Mouse (Mus musculus) MEL (cell line): ENCODE data around the gene Palm3. TPM values are rescaled to one million over a fixed set of nuclear protein-coding genes. Genes with fewer than 3 reads are reported as not detected.

Source experiments
- DNase-seq: peaks from one replicate; pipeline ENCODE4 v3.0.0; 2011; ENCODE audit warnings: low read depth, low spot score
- H3K27ac ChIP-seq: 2 replicates; pipeline ENCODE4 v1.5.1; 2012; ENCODE audit warnings: low read depth, mild to moderate bottlenecking, control low read depth, low read length, moderate library complexity; ENCODE audit not compliant: control insufficient read depth
- H3K27me3 ChIP-seq, 2 experiments: fragments of 150-350 bp in 1 of 2; sonication (generic) in 1 of 2; 2 replicates each; pipeline ENCODE4 v1.6.1; 2012; ENCODE audit warnings: low read length in 2 of 2, mild to moderate bottlenecking in 2 of 2, improper control_type of control experiment in 1 of 2, moderate library complexity in 1 of 2; ENCODE audit not compliant: insufficient read depth in 2 of 2, control insufficient read depth in 1 of 2
- H3K36me3 ChIP-seq, 2 experiments: 2 replicates each; pipeline ENCODE4 v1.6.1; 2012 to 2014; ENCODE audit warnings: low read length in 2 of 2, improper control_type of control experiment in 1 of 2, inconsistent platforms in 1 of 2, mild to moderate bottlenecking in 1 of 2; ENCODE audit not compliant: insufficient read depth in 2 of 2, control insufficient read depth in 1 of 2
- H3K4me1 ChIP-seq, 2 experiments: fragments of 150-350 bp in 1 of 2; sonication (generic) in 1 of 2; 2 replicates each; pipeline ENCODE4 v1.6.1; 2012; ENCODE audit warnings: low read length in 2 of 2, improper control_type of control experiment in 1 of 2, mild to moderate bottlenecking in 1 of 2; ENCODE audit not compliant: insufficient read depth in 2 of 2, control insufficient read depth in 1 of 2
- H3K4me3 ChIP-seq, 2 experiments: fragments of 150-350 bp in 1 of 2; sonication (generic) in 1 of 2; 2 replicates each; pipeline ENCODE4 v1.5.1; 2012; ENCODE audit warnings: low read depth in 2 of 2, low read length in 2 of 2, mild to moderate bottlenecking in 2 of 2, moderate library complexity in 2 of 2, control low read depth in 1 of 2, improper control_type of control experiment in 1 of 2; ENCODE audit not compliant: control insufficient read depth in 1 of 2, insufficient read depth in 1 of 2
- H3K79me2 ChIP-seq: 2 replicates; pipeline ENCODE4 v1.6.1; 2012; ENCODE audit warnings: mild to moderate bottlenecking, low read length, moderate library complexity; ENCODE audit not compliant: control insufficient read depth, poor library complexity, insufficient read depth
- H3K9ac ChIP-seq: 2 replicates; pipeline ENCODE4 v1.6.1; 2012; ENCODE audit warnings: low read depth, mild to moderate bottlenecking, control low read depth, low read length, moderate library complexity; ENCODE audit not compliant: control insufficient read depth, poor library complexity, severe bottlenecking
- H3K9me3 ChIP-seq: fragments of 150-350 bp; sonication (generic); replicated peaks from 2 replicates; pipeline ENCODE4 v1.6.1; 2012; ENCODE audit warnings: mild to moderate bottlenecking, low read length, improper control_type of control experiment, moderate library complexity; ENCODE audit not compliant: insufficient read depth
- BHLHE40 ChIP-seq: IDR thresholded peaks from 2 replicates; pipeline ENCODE4 v1.6.1; 2012; ENCODE audit warnings: low read depth, mild to moderate bottlenecking, inconsistent platforms, low read length, improper control_type of control experiment, borderline replicate concordance
- CHD1 ChIP-seq: IDR thresholded peaks from 2 replicates; pipeline ENCODE4 v1.6.1; 2012; ENCODE audit warnings: low read depth, mild to moderate bottlenecking, inconsistent platforms, low read length, improper control_type of control experiment
- CHD2 ChIP-seq: IDR thresholded peaks from 2 replicates; pipeline ENCODE4 v1.6.1; 2011; ENCODE audit warnings: low read length, improper control_type of control experiment
- CTCF ChIP-seq, 3 experiments: IDR thresholded peaks in 2 of 3; conservative IDR thresholded peaks in 1 of 3; 2 replicates each; pipeline ENCODE4 v1.5.1; 2011 to 2012; ENCODE audit warnings: low read length in 3 of 3, low read depth in 2 of 3, mild to moderate bottlenecking in 2 of 3, improper control_type of control experiment in 1 of 3, inconsistent platforms in 1 of 3, mixed read lengths in 1 of 3, moderate library complexity in 1 of 3; ENCODE audit not compliant: control insufficient read depth in 1 of 3, insufficient read depth in 1 of 3, poor library complexity in 1 of 3, severe bottlenecking in 1 of 3
- E2F4 ChIP-seq: IDR thresholded peaks from 2 replicates; pipeline ENCODE4 v1.6.1; 2011; ENCODE audit warnings: low read depth, low read length, improper control_type of control experiment, borderline replicate concordance
- ELF1 ChIP-seq: IDR thresholded peaks from 2 replicates; pipeline ENCODE4 v1.6.1; 2014; ENCODE audit warnings: low read depth, mild to moderate bottlenecking, inconsistent platforms, low read length, improper control_type of control experiment, moderate library complexity
- EP300 ChIP-seq, 2 experiments: IDR thresholded peaks; 2 replicates each; pipeline ENCODE4 v1.6.1; 2011; ENCODE audit warnings: improper control_type of control experiment in 2 of 2, low read length in 2 of 2, low read depth in 1 of 2, mild to moderate bottlenecking in 1 of 2
- GABPA ChIP-seq: IDR thresholded peaks from 2 replicates; pipeline ENCODE4 v1.6.1; 2012; ENCODE audit warnings: low read depth, mild to moderate bottlenecking, inconsistent platforms, low read length, improper control_type of control experiment, moderate library complexity
- GATA1 ChIP-seq: IDR thresholded peaks from 2 replicates; pipeline ENCODE4 v1.6.1; 2011; ENCODE audit warnings: low read depth, low read length, improper control_type of control experiment
- HCFC1 ChIP-seq: IDR thresholded peaks from 2 replicates; pipeline ENCODE4 v1.6.1; 2012; ENCODE audit warnings: low read depth, mild to moderate bottlenecking, inconsistent platforms, low read length, improper control_type of control experiment, moderate library complexity
- MAFK ChIP-seq: IDR thresholded peaks from 2 replicates; pipeline ENCODE4 v1.6.1; 2011; ENCODE audit warnings: low read depth, mild to moderate bottlenecking, low read length, improper control_type of control experiment, borderline replicate concordance
- MAX ChIP-seq: IDR thresholded peaks from 2 replicates; pipeline ENCODE4 v1.6.1; 2011; ENCODE audit warnings: low read length, improper control_type of control experiment
- MAZ ChIP-seq: IDR thresholded peaks from 2 replicates; pipeline ENCODE4 v1.6.1; 2012; ENCODE audit warnings: low read depth, mild to moderate bottlenecking, inconsistent platforms, low read length, improper control_type of control experiment
- MEF2A ChIP-seq: IDR thresholded peaks from 2 replicates; pipeline ENCODE4 v1.6.1; 2014; ENCODE audit warnings: low read depth, mild to moderate bottlenecking, inconsistent platforms, low read length, improper control_type of control experiment; ENCODE audit not compliant: poor library complexity, insufficient replicate concordance, severe bottlenecking; ENCODE audit errors: extremely low read depth
- MXI1 ChIP-seq: IDR thresholded peaks from 2 replicates; pipeline ENCODE4 v1.6.1; 2011; ENCODE audit warnings: mild to moderate bottlenecking, low read depth, low read length, improper control_type of control experiment
- MYB ChIP-seq: IDR thresholded peaks from 2 replicates; pipeline ENCODE4 v1.6.1; 2011; ENCODE audit warnings: mild to moderate bottlenecking, low read depth, low read length, improper control_type of control experiment
- MYC ChIP-seq: IDR thresholded peaks from 2 replicates; pipeline ENCODE4 v1.6.1; 2011; ENCODE audit warnings: low read depth, mild to moderate bottlenecking, low read length, improper control_type of control experiment, moderate library complexity
- NELFE ChIP-seq: IDR thresholded peaks from 2 replicates; pipeline ENCODE4 v1.6.1; 2011; ENCODE audit warnings: low read depth, low read length, improper control_type of control experiment
- NRF1 ChIP-seq: IDR thresholded peaks from 2 replicates; pipeline ENCODE4 v1.6.1; 2014; ENCODE audit warnings: low read depth, mild to moderate bottlenecking, inconsistent platforms, low read length, improper control_type of control experiment, moderate library complexity; ENCODE audit not compliant: poor library complexity, insufficient read depth, severe bottlenecking
- POLR2A ChIP-seq, 2 experiments: IDR thresholded peaks; 2 replicates each; pipeline ENCODE4 v1.6.1; 2011 to 2012; ENCODE audit warnings: low read length in 2 of 2, mild to moderate bottlenecking in 2 of 2, control low read depth in 1 of 2, improper control_type of control experiment in 1 of 2, low read depth in 1 of 2, moderate library complexity in 1 of 2; ENCODE audit not compliant: control insufficient read depth in 1 of 2, insufficient read depth in 1 of 2, poor library complexity in 1 of 2
- POLR2AphosphoS2 ChIP-seq: IDR thresholded peaks from 2 replicates; pipeline ENCODE4 v1.6.1; 2011; ENCODE audit warnings: low read length, improper control_type of control experiment
- RAD21 ChIP-seq: IDR thresholded peaks from 2 replicates; pipeline ENCODE4 v1.6.1; 2011; ENCODE audit warnings: mild to moderate bottlenecking, low read depth, low read length, improper control_type of control experiment
- RCOR1 ChIP-seq: IDR thresholded peaks from 2 replicates; pipeline ENCODE4 v1.6.1; 2012; ENCODE audit warnings: low read depth, mild to moderate bottlenecking, inconsistent platforms, low read length, improper control_type of control experiment
- SIN3A ChIP-seq: IDR thresholded peaks from 2 replicates; pipeline ENCODE4 v1.6.1; 2012; ENCODE audit warnings: low read length, improper control_type of control experiment, inconsistent platforms
- SMC3 ChIP-seq: IDR thresholded peaks from 2 replicates; pipeline ENCODE4 v1.6.1; 2011; ENCODE audit warnings: low read depth, low read length, improper control_type of control experiment
- TAL1 ChIP-seq: IDR thresholded peaks from 2 replicates; pipeline ENCODE4 v1.6.1; 2012; ENCODE audit warnings: mild to moderate bottlenecking, inconsistent platforms, low read length, moderate library complexity, mixed read lengths
- TBP ChIP-seq: IDR thresholded peaks from 2 replicates; pipeline ENCODE4 v1.8.0; 2011; ENCODE audit warnings: low read depth, low read length, improper control_type of control experiment
- TCF12 ChIP-seq: IDR thresholded peaks from 2 replicates; pipeline ENCODE4 v1.6.1; 2014; ENCODE audit warnings: low read depth, mild to moderate bottlenecking, inconsistent platforms, low read length, improper control_type of control experiment, moderate library complexity
- UBTF ChIP-seq: IDR thresholded peaks from 2 replicates; pipeline ENCODE4 v1.6.1; 2012; ENCODE audit warnings: low read depth, mild to moderate bottlenecking, inconsistent platforms, low read length, improper control_type of control experiment, moderate library complexity, borderline replicate concordance; ENCODE audit not compliant: insufficient read depth
- USF1 ChIP-seq: IDR thresholded peaks from 2 replicates; pipeline ENCODE4 v1.6.1; 2014; ENCODE audit warnings: low read depth, mild to moderate bottlenecking, inconsistent platforms, low read length, improper control_type of control experiment, moderate library complexity
- ZC3H11A ChIP-seq: IDR thresholded peaks from 2 replicates; pipeline ENCODE4 v1.6.1; 2012; ENCODE audit warnings: low read depth, mild to moderate bottlenecking, inconsistent platforms, low read length, improper control_type of control experiment
- ZKSCAN1 ChIP-seq: IDR thresholded peaks from 2 replicates; pipeline ENCODE4 v1.6.1; 2012; ENCODE audit warnings: low read depth, mild to moderate bottlenecking, inconsistent platforms, low read length, improper control_type of control experiment, moderate library complexity
- ZMIZ1 ChIP-seq: IDR thresholded peaks from 2 replicates; pipeline ENCODE4 v1.6.1; 2012; ENCODE audit warnings: low read depth, mild to moderate bottlenecking, inconsistent platforms, low read length, improper control_type of control experiment, moderate library complexity
- ZNF384 ChIP-seq: IDR thresholded peaks from 2 replicates; pipeline ENCODE4 v1.6.1; 2012; ENCODE audit warnings: low read depth, mild to moderate bottlenecking, inconsistent platforms, low read length, improper control_type of control experiment
- polyA plus RNA-seq, 2 experiments: library from polyadenylated mRNA; stranded (reverse) in 1 of 2; unstranded in 1 of 2; fragments of >175 nt in 1 of 2; fragments of >200 nt in 1 of 2; gene quantifications; 2 replicates each; pipeline versions ENCODE4 v1.2.1 to v1.2.4; 2012; ENCODE audit warnings: low replicate concordance in 2 of 2, low read depth in 1 of 2; ENCODE audit not compliant: insufficient read length in 2 of 2, insufficient read depth in 1 of 2, missing spikeins in 1 of 2
- total RNA-seq: library from RNA; depleted of rRNA; stranded (reverse); fragments of 300-350 nt; gene quantifications from 2 replicates; pipeline ENCODE4 v1.2.3, GENCODE M21; 2012

The Palm3 gene
- total and polyA plus RNA-seq, 3 experiments, result 0.65 to 3.6 TPM; not detected in 1

DNA sequence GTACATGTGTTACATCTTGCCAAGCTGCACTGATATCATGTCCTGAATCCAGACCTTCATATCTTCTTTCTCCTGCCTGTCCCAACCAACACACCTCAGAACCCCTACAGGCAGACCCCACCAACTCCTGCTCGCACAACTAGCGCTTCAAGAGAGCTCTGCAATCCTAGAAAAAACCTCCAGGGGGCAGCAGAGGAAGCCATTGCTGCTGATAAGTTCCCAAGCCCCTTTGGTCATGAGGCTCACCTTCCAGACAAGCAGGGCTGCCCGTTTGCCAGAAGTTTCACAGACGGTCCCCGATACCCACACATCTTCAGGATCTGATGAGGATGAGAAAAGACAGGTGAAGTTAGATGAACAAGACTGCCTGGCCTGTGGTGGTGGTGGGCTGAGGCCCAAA lies 17.8 kb downstream of the Palm3 start (continued):
- no peak for TF ChIP-seq ZNF384

DNA sequence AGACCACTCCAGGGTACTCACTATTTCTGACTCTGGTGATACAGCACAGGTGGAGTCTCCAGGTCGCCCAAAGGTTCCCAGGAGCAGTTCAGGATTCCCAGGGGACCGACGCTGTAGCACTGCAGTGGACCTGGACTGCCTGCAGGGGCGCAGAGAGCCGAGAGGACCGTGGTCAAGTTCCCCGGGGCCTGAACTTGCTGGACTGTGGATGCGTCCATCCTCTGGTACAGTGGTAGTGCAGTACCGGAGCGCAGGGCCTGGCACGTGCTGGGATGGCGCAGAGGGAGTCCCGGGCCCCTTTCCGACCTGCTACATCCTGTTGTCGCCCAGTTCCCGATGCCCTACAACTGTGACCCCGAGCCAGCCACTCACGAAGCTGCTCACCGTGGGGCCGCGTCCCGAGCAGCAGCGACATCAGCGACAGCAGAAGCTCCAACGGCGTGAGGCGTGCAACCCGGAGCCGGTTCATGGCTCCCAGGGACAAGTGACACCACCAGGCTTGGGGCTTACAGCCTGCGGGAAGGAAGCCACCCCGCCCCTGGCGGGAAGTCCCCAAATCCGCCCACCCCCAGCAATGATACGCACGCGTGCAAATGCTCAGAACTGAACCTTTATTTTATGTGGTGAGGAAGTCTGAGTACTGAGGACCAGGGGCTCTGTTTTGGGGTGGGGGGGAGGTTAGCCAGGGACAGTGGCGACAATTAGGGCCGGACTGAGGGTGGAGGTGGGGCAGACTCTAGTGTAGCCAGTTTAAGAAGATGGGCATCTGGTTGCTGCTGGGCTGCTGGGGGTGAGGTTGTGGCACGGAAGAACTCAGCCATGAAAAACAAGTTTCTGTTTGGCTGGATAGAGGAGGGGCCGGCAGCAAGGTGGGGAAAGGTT lies 21.0 kb downstream of the Palm3 start, which contains the start of gene Il27ra:
Gene Il27ra, minus strand, starts transcription at position 524 of the 882 bp plus-strand sequence.
- peak; percentile 89 for DNase-seq
- Histone ChIP-seq H3K9me3 (no peaks in the 10 kb centered on the region), H3K9ac (peak within 1 kb of the TSS; percentile 92), H3K27me3 (no peaks in the 10 kb centered on the region), H3K27ac (peak within 1 kb of the TSS; percentile 47), H3K4me1 (peaks cover 0 to 19% of the 10 kb centered on the region in 2 experiments; a peak in 3 of 4 replicates), H3K36me3 (peaks cover 3 to 4% of the 10 kb centered on the region in 2 experiments; a peak in 3 of 4 replicates), H3K4me3 (peak within 1 kb of the TSS; percentile 87 to 89), H3K79me2 (peaks cover 16% of the 10 kb centered on the region)
- TF ChIP-seq USF1 (no peak), SIN3A (peak; percentile 82), ZC3H11A (no peak), BHLHE40 (peak; percentile 65; the same call in 1 of the 2 replicates), MAZ (peak; percentile 91), MYB (no peak), E2F4 (peak; percentile 89), NRF1 (peak; percentile 75), MXI1 (peak; percentile 82; the same call in 1 of the 2 replicates), HCFC1 (peak; percentile 79), SMC3 (no peak), MEF2A (no peak), MYC (peak; percentile 65), TCF12 (peak; percentile 59), ZMIZ1 (peak; percentile 54), MAX (peak; percentile 41; the same call in 1 of the 2 replicates), ZKSCAN1 (no peak), MAFK (no peak), RCOR1 (no peak), CTCF (IDR thresholded peaks at IDR 0.05 in 2 of 3, conservative IDR thresholded peaks at IDR 0.05 in 1 of 3; ENCODE audit: control insufficient read depth in 1 of 3, insufficient read depth in 1 of 3, low read depth in 2 of 3, low read length in 3 of 3, poor library complexity in 1 of 3, severe bottlenecking in 1 of 3) (peak; percentile 53 to 68 (median 57)), RAD21 (no peak), CHD2 (no peak), NELFE (peak; percentile 82), GABPA (no peak), ELF1 (peak; percentile 60; the same call in 1 of the 2 replicates), TBP (peak; percentile 77), UBTF (no peak), TAL1 (no peak), CHD1 (no peak), GATA1 (peak; percentile 87; the same call in 1 of the 2 replicates), EP300 (IDR thresholded peaks at IDR 0.05; ENCODE audit: low read depth in 1 of 2, low read length in 2 of 2) (no peak), POLR2AphosphoS2 (peak; percentile 65; the same call in 1 of the 2 replicates), POLR2A (IDR thresholded peaks at IDR 0.05; ENCODE audit: control insufficient read depth in 1 of 2, insufficient read depth in 1 of 2, low read depth in 1 of 2, low read length in 2 of 2, poor library complexity in 1 of 2) (peak; percentile 85 to 86)
